Mouse (Mus musculus): ENCODE measurements around the gene Rab11fip5.

GRCm38 (mm10) chr6:85378629-85379028 is 4.2 kb upstream of the Rab11fip5 start:
- TF ChIP-seq CTCF (conservative IDR thresholded peaks at IDR 0.05; ENCODE audit: low read length) (no peak), POU5F1 (IDR thresholded peaks at IDR 0.05; ENCODE audit: borderline replicate concordance, low read length) (no peak), NANOG (IDR thresholded peaks at IDR 0.05; ENCODE audit: borderline replicate concordance, low read length) (no peak)

All from E14TG2a.4 (cell line).